Mouse (Mus musculus) left cerebral cortex, adult 9 months (tissue): Measurements from ENCODE around the gene Prkag1.
A peak's percentile ranks its signal among the peaks of the same experiment; 100 is the strongest.
"Not testable (repeated sequence)": the region's sequence is repeated elsewhere in the genome, so short reads cannot be mapped to it uniquely, and the experiment has no call there.

ENCODE experiments used
- DNase-seq, 2 experiments: peaks; one replicate each; pipeline ENCODE4 v3.0.0; 2022; ENCODE audit warnings: low spot score in 2 of 2

Gene Prkag1

GRCm38 (mm10) chr15:98823434-98823833 is 7.9 kb downstream of the Prkag1 start:
- DNase-seq = no peak

GRCm38 (mm10) chr15:98822147-98822546 is 9.2 kb downstream of the Prkag1 start:
- DNase-seq = no peak

- peak in 1 of 2 experiments; percentile 34 for DNase-seq
These were observed 9.9 kb downstream of the Prkag1 start for GRCm38 (mm10) chr15:98821403-98821802.

- DNase-seq = no peak
These were observed 10.4 kb downstream of the Prkag1 start for GRCm38 (mm10) chr15:98820937-98821336.

- no peak for DNase-seq
These were observed 13.2 kb downstream of the Prkag1 start for GRCm38 (mm10) chr15:98818171-98818570.

- peak in 1 of 2 experiments; percentile 83 for DNase-seq
These were observed 18.4 kb downstream of the Prkag1 start for GRCm38 (mm10) chr15:98812741-98813424.

- DNase-seq = not testable (repeated sequence)
These were observed 21.1 kb downstream of the Prkag1 start for GRCm38 (mm10) chr15:98810212-98810611.

GRCm38 (mm10) chr15:98809390-98809789 is 21.9 kb downstream of the Prkag1 start, which contains the start of gene Ddn:
TSS of gene Ddn (minus strand) at chr15:98809490.
- no peak for DNase-seq

GRCm38 (mm10) chr15:98808651-98809134 is 22.6 kb downstream of the Prkag1 start:
- peak; percentile 89 to 92 for DNase-seq

- DNase-seq = peak; percentile 82 to 83
These were observed 23.2 kb downstream of the Prkag1 start for GRCm38 (mm10) chr15:98807895-98808650.

GRCm38 (mm10) chr15:98806809-98807770 is 24.2 kb downstream of the Prkag1 start:
- peak in 1 of 2 experiments; percentile 38 for DNase-seq

GRCm38 (mm10) chr15:98806071-98806808 is 25.1 kb downstream of the Prkag1 start:
- DNase-seq = no peak

- peak in 1 of 2 experiments; percentile 81 for DNase-seq
These were observed 25.8 kb downstream of the Prkag1 start for GRCm38 (mm10) chr15:98805324-98806040.

- peak; percentile 76 to 94 for DNase-seq
These were observed 27.3 kb downstream of the Prkag1 start for GRCm38 (mm10) chr15:98804054-98804453.

- DNase-seq = no peak
These were observed 28.4 kb downstream of the Prkag1 start for GRCm38 (mm10) chr15:98802926-98803325.

GRCm38 (mm10) chr15:98799396-98799795 is 31.9 kb downstream of the Prkag1 start:
- peak in 1 of 2 experiments; percentile 80 for DNase-seq

- no peak for DNase-seq
These were observed 32.4 kb downstream of the Prkag1 start for GRCm38 (mm10) chr15:98798903-98799302.

GRCm38 (mm10) chr15:98797835-98798492 is 33.4 kb downstream of the Prkag1 start:
- DNase-seq = no peak

- no peak for DNase-seq
These were observed 34.3 kb downstream of the Prkag1 start for GRCm38 (mm10) chr15:98796803-98797595.
